Mouse (Mus musculus) adrenal gland, postnatal 25 days (tissue): ENCODE measurements around the gene 4933409G03Rik. TPM values are rescaled to one million over a fixed set of nuclear protein-coding genes. Genes with fewer than 3 reads are reported as not detected.
"Not testable (repeated sequence)": the region's sequence is repeated elsewhere in the genome, so short reads cannot be mapped to it uniquely, and the experiment has no call there.

Experiments used
- DNase-seq: peaks from one replicate; pipeline ENCODE4 v3.0.0; 2021; ENCODE audit warnings: mixed read lengths
- long read RNA-seq: library from polyadenylated mRNA; stranded (forward); transcript quantifications from one replicate; pipeline ENCODE4 v2.0.0, GENCODE M21; 2021
- total RNA-seq: library from RNA; stranded (reverse); gene quantifications from 2 replicates; pipeline ENCODE4 v1.2.3, GENCODE M21; 2021

Gene 4933409G03Rik
- total RNA-seq, result not detected in 2 replicates
- long read RNA-seq, result 0 reads

- DNase-seq, result no peak
Measured at GRCm38 (mm10) chr2:68582113-68582512, at the start of gene 4933409G03Rik. Gene 4933409G03Rik, plus strand, starts transcription at chr2:68582413.

DNA sequence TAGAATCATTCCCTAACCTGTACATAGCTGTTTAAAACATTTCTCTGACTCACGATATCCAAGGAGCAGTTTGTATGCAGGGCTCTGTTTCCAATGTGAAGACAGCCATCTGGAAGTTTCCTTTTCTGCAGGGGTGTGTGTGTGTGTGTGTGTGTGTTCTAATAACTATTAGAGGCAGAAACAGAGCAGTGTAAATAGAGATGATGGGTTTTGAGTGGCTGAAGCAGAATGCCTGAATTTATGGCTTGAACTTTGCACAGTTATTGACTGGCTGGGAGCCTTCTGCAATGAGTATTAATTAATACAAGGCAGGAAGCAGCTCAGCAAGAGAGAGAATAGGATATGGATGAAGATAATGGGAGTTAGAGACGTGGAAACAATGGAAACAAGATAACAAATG is 38.0 kb upstream of the 4933409G03Rik start:
- no peak for DNase-seq

DNA sequence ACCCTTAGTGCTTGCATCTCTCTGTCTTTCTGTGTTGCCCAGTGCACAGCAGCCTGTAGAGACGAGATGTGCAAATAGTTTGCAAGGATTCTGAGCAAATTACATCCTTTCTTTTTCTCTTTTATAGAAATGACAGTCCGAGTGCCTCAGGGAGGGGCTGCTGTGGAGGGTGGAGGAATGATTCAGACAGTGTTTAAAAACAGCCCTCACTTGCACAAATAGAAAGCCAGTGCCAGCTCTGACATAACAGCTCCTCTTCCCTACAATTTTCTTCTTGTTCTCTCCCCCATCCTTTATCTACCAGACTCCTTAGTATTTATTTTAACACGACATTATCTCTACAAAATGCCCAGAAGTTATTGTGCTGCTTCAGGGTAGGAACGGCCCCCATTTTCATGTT is 21.4 kb upstream of the 4933409G03Rik start:
- no peak for DNase-seq

GRCm38 (mm10) chr2:68563331-68563730 is 18.9 kb upstream of the 4933409G03Rik start:
- no peak for DNase-seq

DNA sequence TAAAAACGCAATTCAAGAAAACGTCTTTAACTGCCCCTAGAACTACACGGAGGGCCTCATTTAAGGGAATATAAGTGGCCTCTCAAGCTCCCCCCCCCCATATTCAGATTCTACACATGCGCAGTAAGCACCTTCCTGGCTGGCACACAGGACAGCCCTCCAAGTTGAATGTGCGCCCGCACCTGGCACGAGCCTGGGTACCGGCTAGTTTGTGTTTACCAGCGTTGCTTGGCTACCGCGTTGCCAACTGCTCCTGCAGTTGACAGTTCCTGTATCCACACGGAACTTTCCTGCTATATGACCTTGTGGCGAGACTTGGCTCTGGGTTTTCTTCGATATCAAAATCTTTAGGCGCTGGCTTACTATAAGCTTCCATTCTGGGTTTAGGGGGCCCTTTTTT is 13.9 kb upstream of the 4933409G03Rik start:
- DNase-seq, result peak; percentile 13

- DNase-seq, result peak; percentile 30
Measured at GRCm38 (mm10) chr2:68572340-68572739, 9.9 kb upstream of the 4933409G03Rik start.

GRCm38 (mm10) chr2:68592765-68593164 is 10.6 kb downstream of the 4933409G03Rik start:
- no peak for DNase-seq

DNA sequence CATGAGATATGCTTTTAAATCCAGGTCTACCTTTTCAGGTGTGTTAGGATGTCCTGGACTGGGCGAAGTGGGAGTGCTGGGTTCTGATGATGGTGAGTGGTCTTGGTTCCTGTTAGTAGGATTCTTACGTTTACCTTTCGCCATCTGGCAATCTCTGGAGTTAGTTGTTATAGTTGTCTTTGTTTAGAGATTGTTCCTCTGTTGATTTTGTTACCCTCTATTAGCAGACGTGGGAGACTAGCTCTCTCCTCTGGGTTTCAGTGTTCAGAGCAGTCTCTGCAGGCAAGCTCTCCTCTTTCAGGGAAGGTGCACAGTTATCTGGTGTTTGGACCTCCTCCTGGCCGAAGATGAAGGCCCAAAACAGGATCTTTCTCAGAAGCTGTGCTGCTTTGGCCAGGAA is 74.0 kb downstream of the 4933409G03Rik start, which contains the start of gene 4932414N04Rik:
Gene 4932414N04Rik (plus strand): TSS at position 301 of the 400 bp plus-strand sequence.
- DNase-seq, result not testable (repeated sequence)

Other genes starting within 250 kb of the 4933409G03Rik start
- gene Stk39, start 110.1 kb upstream of the 4933409G03Rik start, total RNA-seq, result 68.8 and 69.7 TPM in 2 replicates
- gene 4932414N04Rik, start 74.1 kb downstream of the 4933409G03Rik start, total RNA-seq, result not detected in 2 replicates